Mouse (Mus musculus): Measurements from ENCODE around the gene Castor1.
"Not testable (repeated sequence)": the region's sequence is repeated elsewhere in the genome, so short reads cannot be mapped to it uniquely, and the experiment has no call there.

The Castor1 gene

GRCm38 (mm10) chr11:4217914-4218629, at the start of gene Castor1:
Gene Castor1 (plus strand): TSS chr11:4218225.
- DNase-seq (ENCODE audit: low spot score), result peak; percentile 89

- no peak for DNase-seq (ENCODE audit: low spot score)
Observed at GRCm38 (mm10) chr11:4174586-4174985, 43.4 kb upstream of the Castor1 start.

GRCm38 (mm10) chr11:4177716-4178115, 40.3 kb upstream of the Castor1 start:
- DNase-seq (ENCODE audit: low spot score), result no peak

DNA sequence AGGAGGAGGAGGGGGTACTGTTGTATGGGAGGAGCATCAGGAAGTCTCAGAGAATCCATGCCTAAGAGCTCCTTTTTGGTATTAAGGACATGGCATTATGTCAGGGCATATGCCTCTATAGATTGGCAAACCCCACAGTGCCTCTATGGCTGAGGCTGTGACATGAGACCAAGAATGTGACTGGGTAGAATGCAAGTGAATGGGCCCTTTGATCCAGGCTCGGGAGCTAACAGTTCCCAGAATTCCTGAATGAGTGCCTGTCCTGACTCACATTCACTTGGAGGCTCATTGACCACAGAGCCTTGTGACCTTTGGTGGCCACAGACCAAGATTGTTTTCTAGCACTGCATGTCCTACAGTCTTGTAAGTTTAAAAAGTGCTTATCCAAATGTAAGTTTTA, 36.0 kb upstream of the Castor1 start:
- DNase-seq (ENCODE audit: low spot score), result no peak

- peak; percentile 60 for DNase-seq (ENCODE audit: low spot score)
Observed at GRCm38 (mm10) chr11:4183511-4183910, 34.5 kb upstream of the Castor1 start.

GRCm38 (mm10) chr11:4184251-4184952, 33.6 kb upstream of the Castor1 start:
- DNase-seq (ENCODE audit: low spot score), result peak; percentile 70

DNA sequence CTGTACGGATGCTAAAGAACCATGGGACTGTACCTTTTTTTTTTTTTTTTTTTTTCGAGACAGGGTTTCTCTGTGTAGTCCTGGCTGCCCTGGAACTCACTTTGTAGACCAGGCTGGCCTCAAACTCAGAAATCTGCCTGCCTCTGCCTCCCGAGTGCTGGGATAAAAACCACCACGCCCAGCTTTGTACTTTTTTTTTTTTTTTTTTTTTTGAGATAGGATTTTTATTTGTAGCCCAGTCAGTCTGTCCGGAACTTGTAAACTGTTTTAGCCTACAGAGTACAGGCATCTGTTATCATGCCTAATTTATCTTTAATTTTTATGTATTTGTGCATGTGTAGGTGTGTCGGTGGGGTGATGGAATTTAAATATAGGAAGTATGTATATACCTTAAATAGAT, 32.5 kb upstream of the Castor1 start:
- not testable (repeated sequence) for DNase-seq (ENCODE audit: low spot score)

DNA sequence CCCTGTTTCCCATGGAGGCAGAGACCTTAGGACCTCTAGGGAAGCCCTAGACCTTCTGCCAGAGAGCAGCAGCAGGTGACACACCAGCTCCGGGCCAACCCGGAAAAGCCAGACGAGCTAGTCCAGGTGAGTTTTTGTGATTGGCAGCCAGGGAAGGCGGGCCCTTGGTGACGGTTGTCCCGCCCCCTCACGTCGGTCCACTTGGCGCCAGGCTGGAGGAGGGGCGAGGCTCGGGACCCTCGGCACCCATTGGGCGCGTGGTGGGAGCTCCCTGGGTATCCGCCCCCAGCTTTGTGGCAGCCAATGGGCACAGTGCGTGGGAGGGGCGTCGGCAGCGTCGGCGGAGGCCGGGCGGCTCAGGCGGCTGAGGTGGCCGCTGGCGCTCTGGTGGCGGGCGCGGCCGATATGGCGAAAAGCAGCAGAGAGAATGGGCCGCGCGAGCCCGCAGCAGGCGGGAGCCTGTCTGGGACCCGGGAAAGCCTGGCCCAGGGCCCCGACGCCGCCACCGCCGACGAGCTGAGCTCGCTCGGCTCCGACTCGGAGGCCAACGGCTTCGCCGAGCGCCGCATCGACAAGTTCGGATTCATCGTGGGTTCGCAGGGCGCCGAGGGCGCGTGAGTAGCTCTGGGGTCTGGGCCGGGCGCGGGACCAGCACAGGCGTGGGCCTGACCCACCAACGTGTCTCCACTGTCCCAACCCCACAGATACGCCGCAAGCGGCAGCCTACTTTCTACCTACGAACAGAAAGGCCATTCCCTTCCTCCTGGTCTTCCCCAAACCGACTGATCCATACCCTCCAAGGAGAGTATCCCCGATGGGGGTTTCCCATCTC, 31.3 kb upstream of the Castor1 start, which contains the start of gene Tbc1d10a:
Gene Tbc1d10a, plus strand, starts transcription at position 304 of the 832 bp plus-strand sequence.
- DNase-seq (ENCODE audit: low spot score), result peak; percentile 99

DNA sequence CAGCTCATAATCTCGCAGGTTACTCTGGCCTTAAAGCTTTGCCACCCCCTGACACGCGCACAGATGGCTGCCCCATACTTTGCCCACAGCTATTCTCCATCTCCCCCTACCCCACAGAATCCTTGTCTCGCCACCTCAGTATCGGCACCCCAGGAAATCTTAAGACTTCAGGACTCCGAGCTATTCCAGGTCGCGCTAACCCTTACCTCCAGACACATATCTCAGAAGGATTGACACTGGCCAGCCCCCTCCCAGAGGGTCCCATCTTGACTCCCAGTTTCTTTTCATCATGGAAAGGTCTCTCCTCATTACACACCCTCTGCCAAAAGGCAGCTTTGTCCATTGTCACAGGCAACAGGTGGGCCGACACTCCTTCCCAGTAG, 30.7 kb upstream of the Castor1 start:
- no peak for DNase-seq (ENCODE audit: low spot score)

DNA sequence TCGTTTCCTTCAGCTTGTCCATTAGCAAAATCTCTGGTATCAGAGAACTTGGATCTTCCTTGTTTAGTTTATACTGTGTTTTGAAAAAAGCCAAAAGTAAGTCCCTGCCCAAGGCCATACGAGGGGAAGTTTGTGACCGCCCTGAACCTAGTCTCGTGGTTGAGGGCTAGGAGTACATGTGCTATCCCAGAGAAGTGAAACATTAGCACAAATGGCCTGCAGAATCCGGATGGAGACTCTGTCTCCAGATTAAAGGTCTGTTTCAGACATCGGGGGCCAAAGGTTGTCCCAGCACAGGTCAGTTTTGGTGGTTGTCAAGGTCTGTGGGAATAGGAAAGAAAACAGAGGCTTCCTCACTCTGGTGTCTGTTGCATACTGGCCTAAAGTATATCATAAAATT, 28.8 kb upstream of the Castor1 start:
- DNase-seq (ENCODE audit: low spot score), result no peak

- DNase-seq (ENCODE audit: low spot score), result peak; percentile 51
Observed at GRCm38 (mm10) chr11:4190677-4191076, 27.3 kb upstream of the Castor1 start.

DNA sequence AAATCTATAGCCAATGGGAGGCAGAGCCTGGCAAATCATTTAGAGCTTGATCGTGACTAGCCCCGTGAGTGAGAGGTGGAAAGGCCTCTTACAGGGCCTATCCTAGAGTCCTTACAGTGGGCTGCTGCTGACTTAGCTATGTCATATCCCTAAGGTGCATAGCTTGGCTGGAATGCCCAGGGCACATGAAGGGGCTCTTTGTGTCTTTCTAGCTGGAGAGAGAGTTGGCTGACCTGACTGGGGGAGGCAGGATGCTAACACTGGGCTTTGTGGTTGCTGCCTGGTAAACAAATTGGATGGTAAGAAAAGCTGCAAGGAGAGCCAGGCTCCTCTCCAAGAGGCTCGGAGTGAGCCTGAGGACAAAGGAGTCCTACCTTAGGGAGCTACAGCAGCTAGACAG, 25.3 kb upstream of the Castor1 start:
- DNase-seq (ENCODE audit: low spot score), result no peak

- DNase-seq (ENCODE audit: low spot score), result no peak
Observed at GRCm38 (mm10) chr11:4193420-4193819, 24.6 kb upstream of the Castor1 start.

- peak; percentile 66 for DNase-seq (ENCODE audit: low spot score)
Observed at GRCm38 (mm10) chr11:4195597-4196031, 22.4 kb upstream of the Castor1 start.

GRCm38 (mm10) chr11:4196636-4197035, 21.4 kb upstream of the Castor1 start:
- DNase-seq (ENCODE audit: low spot score), result no peak

DNA sequence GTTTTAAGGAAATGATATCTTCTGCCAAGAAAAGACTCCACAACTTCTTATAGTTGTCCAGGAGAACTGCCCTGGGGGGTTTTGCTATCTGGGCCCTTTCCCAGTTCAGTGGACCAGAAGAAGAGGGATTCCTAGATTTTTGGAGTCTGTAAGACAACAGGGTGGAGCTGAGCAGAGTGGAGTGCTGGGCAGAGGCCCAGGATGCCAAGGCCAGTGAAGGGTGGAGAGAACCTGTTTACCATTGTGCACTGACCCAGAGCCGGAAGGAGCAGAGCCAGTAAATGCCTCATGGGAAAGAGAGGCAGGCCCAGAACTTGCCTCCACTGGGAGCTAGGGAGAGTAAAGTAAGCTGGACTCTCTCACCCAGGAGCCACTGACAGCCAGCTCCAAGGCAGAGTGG, 20.3 kb upstream of the Castor1 start:
- no peak for DNase-seq (ENCODE audit: low spot score)

- no peak for DNase-seq (ENCODE audit: low spot score)
Observed at GRCm38 (mm10) chr11:4201981-4202700, 15.9 kb upstream of the Castor1 start.

DNA sequence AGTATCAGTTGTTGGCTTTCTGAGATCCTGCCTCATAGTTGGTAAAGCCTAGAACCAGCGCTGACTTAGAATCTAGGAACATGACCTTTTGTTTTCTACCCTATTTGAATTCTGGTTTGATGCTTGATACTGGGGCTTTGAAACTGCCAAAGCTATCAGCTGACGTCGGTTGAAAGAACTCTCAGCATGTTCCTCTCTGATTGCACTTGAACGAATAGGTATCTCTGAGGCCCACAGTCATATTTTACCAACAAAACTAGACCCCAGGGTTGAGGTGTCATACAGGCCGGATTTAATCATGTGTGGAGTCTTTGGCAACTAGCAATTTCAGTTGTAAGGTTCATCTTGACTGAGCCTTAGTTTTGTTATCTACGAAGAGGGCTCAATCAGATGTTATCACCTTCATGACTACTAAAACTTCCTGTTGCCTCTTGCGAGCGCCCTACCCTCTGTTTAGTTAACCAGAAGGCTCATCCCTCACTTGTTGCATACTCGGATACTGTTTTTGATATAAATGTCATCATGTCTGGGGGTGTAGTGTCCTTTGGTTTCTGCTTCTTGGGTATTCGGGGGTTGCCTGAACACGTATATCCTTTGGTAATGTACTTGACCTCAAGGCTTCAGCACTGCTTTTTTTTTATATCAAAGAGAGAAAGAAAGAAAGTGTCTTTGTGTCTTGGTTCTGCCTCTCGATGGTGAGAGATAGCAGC, 14.9 kb upstream of the Castor1 start:
- DNase-seq (ENCODE audit: low spot score), result no peak

GRCm38 (mm10) chr11:4203705-4204074, 14.3 kb upstream of the Castor1 start:
- no peak for DNase-seq (ENCODE audit: low spot score)

DNA sequence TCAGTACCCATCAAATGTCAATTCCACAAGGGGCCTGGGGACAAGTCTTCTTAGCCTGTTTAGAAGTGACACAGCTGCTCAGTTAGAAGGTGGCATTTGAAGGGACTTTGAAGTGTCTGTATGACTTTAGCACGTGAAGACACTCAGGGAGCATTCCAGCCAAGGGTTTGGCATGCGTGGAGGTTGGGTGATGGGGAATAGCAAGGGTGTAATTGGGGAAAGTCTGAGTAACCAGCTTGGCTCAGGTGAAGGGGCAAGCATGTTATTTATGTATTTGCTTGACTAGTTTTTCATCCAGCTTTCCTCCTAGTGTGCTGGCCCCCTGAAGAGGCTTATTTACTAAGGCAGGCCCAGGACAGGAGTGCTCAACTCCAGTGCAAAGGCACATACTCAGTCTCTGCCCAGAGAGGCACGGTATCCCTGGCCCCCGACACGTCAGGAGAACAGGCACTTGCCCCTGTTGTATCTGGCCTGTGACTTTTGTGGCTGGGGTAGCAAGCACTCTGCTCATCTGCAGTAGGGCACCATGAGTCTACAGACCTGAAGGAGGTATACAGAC, 12.8 kb upstream of the Castor1 start:
- no peak for DNase-seq (ENCODE audit: low spot score)

DNA sequence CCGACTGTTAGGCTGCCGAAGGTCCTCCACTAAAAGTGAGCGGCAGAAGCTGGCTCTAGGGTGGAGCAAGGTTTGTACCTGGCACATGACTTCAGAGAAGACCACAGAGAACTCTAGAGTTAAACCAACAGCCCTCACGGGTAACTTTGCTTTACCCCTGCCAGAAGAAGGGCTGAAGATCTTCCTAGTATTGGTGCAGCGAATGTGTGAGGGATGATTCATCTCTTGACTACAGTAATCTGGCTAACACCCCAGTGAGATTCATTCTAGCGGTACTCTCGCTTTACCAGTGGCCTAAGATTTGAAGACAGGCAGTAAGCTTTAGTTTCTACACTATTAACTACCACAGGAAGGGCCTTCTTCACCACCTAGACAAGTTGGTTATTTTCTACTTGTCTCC, 12.1 kb upstream of the Castor1 start:
- no peak for DNase-seq (ENCODE audit: low spot score)

Data from MN1 (cell line).